Comparison of ENCODE assay signal across 8 mouse cellular contexts in the genomic region with DNA sequence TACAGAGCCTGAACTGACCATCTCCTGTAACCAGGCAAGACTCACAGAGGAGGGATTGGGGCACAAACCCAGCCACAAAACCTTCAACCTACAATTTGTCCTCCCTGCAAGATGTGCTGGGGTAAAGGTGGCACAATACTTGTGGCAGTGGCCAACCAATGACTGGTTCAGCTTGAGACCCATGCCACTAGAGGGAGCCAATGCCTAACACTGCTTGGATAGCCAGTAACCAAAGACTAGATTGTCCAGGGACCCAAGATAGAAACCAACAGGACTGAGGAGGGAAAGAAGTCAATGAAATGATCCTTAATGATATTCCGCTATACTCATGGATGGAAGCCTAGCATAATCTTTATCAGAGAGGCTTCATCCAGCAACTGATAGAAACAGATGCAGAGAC. TPM values are rescaled to one million over a fixed set of nuclear protein-coding genes. Genes with fewer than 3 reads are reported as not detected.
DNase-seq lines count a peak whose midpoint lies in the region; ATAC-seq and TF ChIP-seq lines count a peak whose summit lies in the region.

No protein-coding gene starts in this region.

- no peak overlapping the region for H3K9ac ChIP-seq in kidney, embryonic 16.5 days (replicated peaks; ENCODE audit: low read length)
- no peak overlapping the region for H3K9ac ChIP-seq in forebrain, embryonic 16.5 days (replicated peaks; ENCODE audit: low read depth, low read length)
- no peak overlapping the region for H3K9ac ChIP-seq in hindbrain, embryonic 16.5 days (ENCODE audit: low read depth, low read length)
- no peak overlapping the region for H3K9ac ChIP-seq in midbrain, embryonic 12.5 days (replicated peaks)

- DNase-seq in kidney, adult 11 months = peak; percentile 61
- DNase-seq in cerebellum, adult 11 months = peak; percentile 44
- DNase-seq in left cerebral cortex, adult 2 months (ENCODE audit: extremely low spot score in 1 of 2, low spot score in 2 of 2) = peak; percentile 47 to 69

- 68% methylated on average over 1 of the region's 1 CpGs for WGBS in kidney, embryonic 16.5 days
- 78% methylated on average over 1 of the region's 1 CpGs for WGBS in forebrain, embryonic 16.5 days
- WGBS in hindbrain, embryonic 16.5 days = 66% methylated on average over 1 of the region's 1 CpGs
- 71% methylated on average over 1 of the region's 1 CpGs for WGBS in midbrain, embryonic 12.5 days
- 55% methylated on average over 1 of the region's 1 CpGs for WGBS in small intestine, adult 2 months

- H3K9me3 ChIP-seq in kidney, embryonic 16.5 days (ENCODE audit: low read length) = no peaks in the 10 kb centered on the region
- H3K9me3 ChIP-seq in forebrain, embryonic 16.5 days (ENCODE audit: control insufficient read depth, low read length) = no peaks in the 10 kb centered on the region
- H3K9me3 ChIP-seq in hindbrain, embryonic 16.5 days (ENCODE audit: control insufficient read depth, low read length) = no peaks in the 10 kb centered on the region
- H3K9me3 ChIP-seq in midbrain, embryonic 12.5 days = no peaks in the 10 kb centered on the region

- no peak for ATAC-seq in kidney, embryonic 16.5 days (ENCODE audit: low FRiP score, low TSS enrichment)
- ATAC-seq in forebrain, embryonic 16.5 days = peak; percentile 71
- peak; percentile 77; the same call in 1 of the 2 replicates for ATAC-seq in hindbrain, embryonic 16.5 days
- peak; percentile 85 for ATAC-seq in midbrain, embryonic 12.5 days (ENCODE audit: low FRiP score, low read depth)

- no peak overlapping the region for H3K27ac ChIP-seq in kidney, embryonic 16.5 days (ENCODE audit: low read length)
- H3K27ac ChIP-seq in forebrain, embryonic 16.5 days (ENCODE audit: low read length) = no peak overlapping the region
- H3K27ac ChIP-seq in hindbrain, embryonic 16.5 days (ENCODE audit: low read depth, low read length) = no peak overlapping the region
- no peak overlapping the region for H3K27ac ChIP-seq in left cerebral cortex, adult 2 months
- no peak overlapping the region for H3K27ac ChIP-seq in midbrain, embryonic 12.5 days (replicated peaks)
- H3K27ac ChIP-seq in small intestine, adult 2 months (ENCODE audit: insufficient read depth, low read depth, low read length) = no peak overlapping the region

- TF ChIP-seq POLR2A in small intestine, adult 2 months (IDR thresholded peaks at IDR 0.05; ENCODE audit: low read depth, low read length) = no peak

- intact Hi-C loops in left cerebral cortex, adult 2 months (cut with DNase I) = loop anchor here (1.0 to 2.0 kb wide), 4 partner anchors 70 to 218 kb away; a partner anchor contains a TSS

- TF ChIP-seq CTCF in left cerebral cortex, adult 2 months (IDR thresholded peaks at IDR 0.05) = peak; percentile 86
- peak; percentile 73; the same call in 1 of the 2 replicates for TF ChIP-seq CTCF in small intestine, adult 2 months (IDR thresholded peaks at IDR 0.05; ENCODE audit: extremely low read depth, insufficient read length, insufficient replicate concordance, low read depth, low read length)

- no peak overlapping the region for H3K4me2 ChIP-seq in kidney, embryonic 16.5 days (replicated peaks; ENCODE audit: low read depth, low read length)
- H3K4me2 ChIP-seq in forebrain, embryonic 16.5 days (ENCODE audit: low read length) = no peak overlapping the region
- H3K4me2 ChIP-seq in hindbrain, embryonic 16.5 days (ENCODE audit: low read length) = no peak overlapping the region
- no peak overlapping the region for H3K4me2 ChIP-seq in midbrain, embryonic 12.5 days (replicated peaks)

- H3K27me3 ChIP-seq in kidney, embryonic 16.5 days (ENCODE audit: insufficient read depth, low read length) = no peaks in the 10 kb centered on the region
- H3K27me3 ChIP-seq in forebrain, embryonic 16.5 days (replicated peaks; ENCODE audit: control insufficient read depth, insufficient read depth, low read length) = no peaks in the 10 kb centered on the region
- no peaks in the 10 kb centered on the region for H3K27me3 ChIP-seq in hindbrain, embryonic 16.5 days (replicated peaks; ENCODE audit: control insufficient read depth, insufficient read depth, low read length)
- no peaks in the 10 kb centered on the region for H3K27me3 ChIP-seq in midbrain, embryonic 12.5 days
- H3K27me3 ChIP-seq in small intestine, adult 2 months (ENCODE audit: control insufficient read depth, insufficient read depth, low read length) = peaks cover 2% of the 10 kb centered on the region; the same call in 1 of the 2 replicates

- no peaks in the 10 kb centered on the region for H3K4me1 ChIP-seq in kidney, embryonic 16.5 days (ENCODE audit: insufficient read depth, low read length)
- no peaks in the 10 kb centered on the region for H3K4me1 ChIP-seq in forebrain, embryonic 16.5 days (replicated peaks; ENCODE audit: control insufficient read depth, insufficient read depth, low read length)
- H3K4me1 ChIP-seq in hindbrain, embryonic 16.5 days (ENCODE audit: control insufficient read depth, insufficient read depth, low read depth, low read length) = no peaks in the 10 kb centered on the region
- H3K4me1 ChIP-seq in midbrain, embryonic 12.5 days = no peaks in the 10 kb centered on the region
- no peaks in the 10 kb centered on the region; the same call in 1 of the 2 replicates for H3K4me1 ChIP-seq in small intestine, adult 2 months (ENCODE audit: control insufficient read depth, insufficient read depth, insufficient read length, low read length)

- H3K4me3 ChIP-seq in kidney, embryonic 16.5 days (ENCODE audit: low read length) = no peak overlapping the region
- H3K4me3 ChIP-seq in forebrain, embryonic 16.5 days (replicated peaks; ENCODE audit: low read length) = no peak overlapping the region
- H3K4me3 ChIP-seq in hindbrain, embryonic 16.5 days (ENCODE audit: low read length) = no peak overlapping the region
- H3K4me3 ChIP-seq in left cerebral cortex, adult 2 months = no peak overlapping the region
- no peak overlapping the region for H3K4me3 ChIP-seq in midbrain, embryonic 12.5 days
- no peak overlapping the region for H3K4me3 ChIP-seq in small intestine, adult 2 months (ENCODE audit: low read depth, low read length)

- H3K36me3 ChIP-seq in kidney, embryonic 16.5 days (ENCODE audit: insufficient read depth, low read length) = no peaks in the 10 kb centered on the region
- no peaks in the 10 kb centered on the region for H3K36me3 ChIP-seq in forebrain, embryonic 16.5 days (ENCODE audit: control insufficient read depth, insufficient read depth)
- no peaks in the 10 kb centered on the region for H3K36me3 ChIP-seq in hindbrain, embryonic 16.5 days (ENCODE audit: control insufficient read depth, insufficient read depth, low read length)
- no peaks in the 10 kb centered on the region for H3K36me3 ChIP-seq in midbrain, embryonic 12.5 days
- H3K36me3 ChIP-seq in small intestine, adult 2 months (ENCODE audit: control insufficient read depth, insufficient read depth, low read length) = no peaks in the 10 kb centered on the region

RNA-seq across cellular contexts. Expression of a gene that starts 3.3 kb away (rescaled TPM):
- 0.05 TPM in 1 of 2 replicates, not detected in the other for polyA plus RNA-seq in kidney, embryonic 16.5 days (2015; fragmentation: Nextera tagmentation; extraction: Ambion mirVana)
- polyA plus RNA-seq in forebrain, embryonic 16.5 days (2015; fragmentation: Nextera tagmentation; extraction: Ambion mirVana) = not detected in 2 replicates
- 0.19 and 0.39 TPM in 2 replicates for polyA plus RNA-seq in hindbrain, embryonic 16.5 days (2015; fragmentation: Nextera tagmentation; extraction: Ambion mirVana)
- total RNA-seq in left cerebral cortex, adult 2 months (2021) = 1 to 10 TPM; 1.6 to 2.0 TPM
- polyA plus RNA-seq in midbrain, embryonic 12.5 days (2016; fragmentation: Nextera tagmentation; extraction: Ambion mirVana) = not detected in 2 replicates
- polyA plus RNA-seq in small intestine, adult 2 months (2012; rRNA removed) = 0.44 and 0.95 TPM in 2 replicates

RNA-seq across cellular contexts. Expression of a gene that starts 39.7 kb away (rescaled TPM):
- polyA plus RNA-seq in kidney, embryonic 16.5 days (2015; fragmentation: Nextera tagmentation; extraction: Ambion mirVana) = 2.5 and 3.1 TPM in 2 replicates
- polyA plus RNA-seq in forebrain, embryonic 16.5 days (2015; fragmentation: Nextera tagmentation; extraction: Ambion mirVana) = 1.4 TPM in 2 replicates
- 2.3 and 2.9 TPM in 2 replicates for polyA plus RNA-seq in hindbrain, embryonic 16.5 days (2015; fragmentation: Nextera tagmentation; extraction: Ambion mirVana)
- total RNA-seq in left cerebral cortex, adult 2 months (2021) = 1 to 10 TPM; 2.3 to 3.4 TPM
- 1.8 and 2.3 TPM in 2 replicates for polyA plus RNA-seq in midbrain, embryonic 12.5 days (2016; fragmentation: Nextera tagmentation; extraction: Ambion mirVana)
- polyA plus RNA-seq in small intestine, adult 2 months (2012; rRNA removed) = 0.93 and 1.4 TPM in 2 replicates
